Mouse (Mus musculus) neural tube, embryonic 11.5 days (tissue): ENCODE measurements around the gene Akt1s1. TPM values are rescaled to one million over a fixed set of nuclear protein-coding genes. Genes with fewer than 3 reads are reported as not detected.
A peak's percentile ranks its signal among the peaks of the same experiment; 100 is the strongest.

Experiments
- ATAC-seq: fragments of 200-750 bp; cut with Nextera tagmentation; 2 replicates; pipeline ENCODE4 v1.8.0; 2017; ENCODE audit warnings: moderate number of reproducible peaks, mild to moderate bottlenecking, moderate TSS enrichment, moderate library complexity; ENCODE audit not compliant: insufficient read depth, low FRiP score, low TSS enrichment
- DNase-seq: peaks from one replicate; pipeline ENCODE4 v3.0.0-alpha.2; 2015; ENCODE audit warnings: low spot score
- H3K27ac ChIP-seq: fragments of 300-500 bp; sonication (generic); 2 replicates; pipeline ENCODE4 v1.5.1; 2014; ENCODE audit warnings: low read depth, mild to moderate bottlenecking, low read length
- H3K27me3 ChIP-seq: fragments of 300-500 bp; sonication (generic); 2 replicates; pipeline ENCODE4 v1.6.1; 2014; ENCODE audit warnings: mild to moderate bottlenecking, low read length, mixed read lengths; ENCODE audit not compliant: control insufficient read depth, insufficient read depth
- H3K36me3 ChIP-seq: fragments of 300-500 bp; sonication (generic); 2 replicates; pipeline ENCODE4 v1.6.1; 2014; ENCODE audit warnings: mild to moderate bottlenecking, low read length, moderate library complexity, mixed read lengths; ENCODE audit not compliant: control insufficient read depth, insufficient read depth
- H3K4me1 ChIP-seq: fragments of 300-500 bp; sonication (generic); 2 replicates; pipeline ENCODE4 v1.6.1; 2014; ENCODE audit warnings: low read length, mixed read lengths; ENCODE audit not compliant: control insufficient read depth, insufficient read depth
- H3K4me2 ChIP-seq: fragments of 300-500 bp; sonication (generic); 2 replicates; pipeline ENCODE4 v1.6.1; 2014; ENCODE audit warnings: low read depth, mild to moderate bottlenecking, moderate library complexity
- H3K4me3 ChIP-seq: fragments of 300-500 bp; sonication (generic); 2 replicates; pipeline ENCODE4 v1.5.1; 2014; ENCODE audit warnings: low read depth, low read length
- H3K9ac ChIP-seq: fragments of 300-500 bp; sonication (generic); 2 replicates; pipeline ENCODE4 v1.6.1; 2014; ENCODE audit warnings: mild to moderate bottlenecking, low read length
- H3K9me3 ChIP-seq: fragments of 300-500 bp; sonication (generic); 2 replicates; pipeline ENCODE4 v1.6.1; 2016; ENCODE audit warnings: low read length; ENCODE audit not compliant: control insufficient read depth
- WGBS: fragments of 180-500 bp; shearing (Covaris S2); extraction: QIAGEN DNeasy Blood & Tissue Kit; methylation state at CpG from one replicate; pipeline ENCODE4 v1.1.7; 2014; 5-methylcytosine and 5-hydroxymethylcytosine counted together
- polyA plus RNA-seq: library from polyadenylated mRNA; unstranded; fragments of >200 nt; fragmentation: Nextera tagmentation; extraction: Ambion mirVana; gene quantifications from 2 replicates; pipeline ENCODE4 v1.2.1, GENCODE M21; 2014

The Akt1s1 gene
- polyA plus RNA-seq, 1 experiment from 2014 or later, result 37.2 TPM

DNA sequence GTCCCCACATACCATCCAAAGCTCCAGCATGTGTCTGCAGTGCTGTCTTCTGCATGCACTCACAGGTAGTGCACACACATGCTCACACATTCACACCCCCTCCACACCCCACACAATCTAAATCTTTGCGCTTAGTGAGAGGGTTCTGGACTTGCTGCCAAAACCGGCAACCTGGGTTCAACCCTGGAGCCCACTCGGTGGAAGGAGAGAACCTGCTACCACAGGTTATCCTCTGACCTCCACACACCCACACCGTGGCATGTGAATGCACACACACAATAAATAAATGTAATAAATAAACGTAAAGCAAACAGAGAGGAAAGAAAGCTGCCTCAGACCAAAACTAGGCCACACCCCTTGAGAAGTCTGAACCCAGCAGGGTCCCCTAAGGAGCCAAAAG lies 1.0 kb upstream of the Akt1s1 start:
- peaks cover 6% of the 10 kb centered on the region for H3K36me3 ChIP-seq
- no peaks in the 10 kb centered on the region for H3K9me3 ChIP-seq
- ATAC-seq (no peak), DNase-seq (no peak)
- peak overlapping the region; percentile 91 for H3K4me2 ChIP-seq
- no peak overlapping the region for H3K27ac ChIP-seq
- WGBS, result 81% methylated on average over 5 of the region's 5 CpGs
- no peaks in the 10 kb centered on the region for H3K27me3 ChIP-seq
- H3K9ac ChIP-seq, result no peak overlapping the region; the same call in 1 of the 2 replicates
- peaks cover 10% of the 10 kb centered on the region for H3K4me1 ChIP-seq
- H3K4me3 ChIP-seq, result peak overlapping the region; percentile 85

DNA sequence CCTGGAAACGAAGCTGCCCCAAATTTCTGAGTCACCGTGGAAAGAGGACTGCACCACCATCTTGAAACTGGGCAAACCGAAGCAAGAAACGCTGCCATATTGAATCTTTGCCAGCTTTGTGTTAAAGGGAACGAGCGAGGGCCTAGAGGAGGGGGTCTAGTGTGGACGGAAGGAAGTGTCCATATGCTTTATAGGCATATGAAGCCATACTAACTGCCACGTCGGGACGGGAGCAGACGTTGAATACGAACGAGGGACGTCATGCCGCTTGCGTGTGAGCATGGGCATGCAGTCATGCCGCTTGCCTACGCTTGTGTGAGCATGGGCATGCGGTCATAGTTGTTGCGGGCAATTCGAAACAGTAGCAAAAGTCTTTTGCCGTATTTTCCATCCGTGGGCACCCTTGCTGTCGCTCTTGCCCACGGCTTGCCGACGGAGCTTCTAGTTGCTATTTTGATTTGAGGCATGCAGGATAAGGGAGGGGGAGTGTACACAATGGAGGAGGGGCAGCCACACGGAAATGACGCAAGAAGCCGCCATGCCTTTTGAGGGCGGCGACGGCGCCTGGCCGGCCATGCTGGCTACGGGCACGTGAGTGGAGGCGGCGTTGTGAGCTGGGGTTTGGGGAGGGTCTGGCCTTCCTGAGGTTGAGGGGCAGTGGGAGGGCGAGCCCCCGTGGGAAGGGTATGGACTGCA lies 773 bp downstream of the Akt1s1 start:
- Histone ChIP-seq H3K9ac (peak overlapping the region; percentile 83), H3K4me2 (peak overlapping the region; percentile 91), H3K27ac (peak overlapping the region; percentile 68), H3K4me3 (peak overlapping the region; percentile 85), H3K36me3 (peaks cover 6% of the 10 kb centered on the region), H3K4me1 (peaks cover 20% of the 10 kb centered on the region), H3K27me3 (no peaks in the 10 kb centered on the region), H3K9me3 (no peaks in the 10 kb centered on the region)
- peak; percentile 93 for DNase-seq
- ATAC-seq, result peak; percentile 72
- WGBS, result under 1% methylated on average over 41 of the region's 41 CpGs

- no peaks in the 10 kb centered on the region for H3K9me3 ChIP-seq
- peak; percentile 49 for ATAC-seq
- peak; percentile 86 for DNase-seq
- peaks cover 24% of the 10 kb centered on the region for H3K4me1 ChIP-seq
- H3K4me2 ChIP-seq, result peak overlapping the region; percentile 91
- no peaks in the 10 kb centered on the region for H3K27me3 ChIP-seq
- 0% methylated on average over 33 of the region's 33 CpGs for WGBS
- peak overlapping the region; percentile 68 for H3K27ac ChIP-seq
- peaks cover 4% of the 10 kb centered on the region for H3K36me3 ChIP-seq
- peak overlapping the region; percentile 83 for H3K9ac ChIP-seq
- peak overlapping the region; percentile 85 for H3K4me3 ChIP-seq
Measured at GRCm38 (mm10) chr7:44850146-44850545, 1.4 kb downstream of the Akt1s1 start.

DNA sequence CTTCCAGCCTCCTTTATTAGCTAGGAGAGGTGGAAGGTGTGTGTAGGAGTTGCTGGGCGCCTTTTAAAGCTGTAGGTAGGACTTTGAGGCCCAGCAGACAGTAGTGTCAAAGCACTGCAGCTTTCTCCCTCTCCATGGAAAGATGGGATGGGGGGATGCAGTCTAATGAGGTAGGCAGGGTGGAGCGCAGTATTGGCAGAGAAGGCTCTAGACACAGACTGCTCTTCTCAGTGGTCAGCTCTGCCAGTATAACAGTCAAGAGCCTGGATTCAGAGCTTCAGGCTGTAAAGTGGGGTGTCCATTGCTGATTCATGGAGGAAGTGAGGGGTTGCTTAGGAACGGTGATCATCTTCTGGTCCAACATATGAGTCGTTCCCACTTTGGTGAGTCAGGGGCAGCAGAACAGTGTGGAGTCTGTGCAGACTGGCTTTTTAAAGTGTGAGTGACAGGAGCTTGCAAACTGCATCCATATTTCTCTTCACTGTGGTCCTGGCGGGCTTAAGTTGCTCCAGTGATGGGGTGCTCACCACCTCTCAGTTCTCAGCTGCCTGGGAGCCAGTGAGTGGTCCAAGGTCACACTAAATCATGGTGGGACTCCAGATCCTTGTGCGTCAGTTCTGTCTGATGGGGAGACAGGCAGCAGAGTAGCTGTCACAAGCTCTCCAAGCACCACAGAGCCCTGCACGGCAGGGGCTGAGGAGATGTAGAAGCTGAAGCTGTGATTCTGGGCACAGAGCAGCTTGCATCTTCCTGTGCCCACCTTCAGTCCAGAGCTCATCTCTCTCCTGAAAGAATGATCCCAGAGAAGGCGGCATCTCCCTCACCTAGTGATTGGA lies 2.2 kb downstream of the Akt1s1 start:
- DNase-seq, result no peak
- no peak for ATAC-seq
- no peak overlapping the region for H3K27ac ChIP-seq

DNA sequence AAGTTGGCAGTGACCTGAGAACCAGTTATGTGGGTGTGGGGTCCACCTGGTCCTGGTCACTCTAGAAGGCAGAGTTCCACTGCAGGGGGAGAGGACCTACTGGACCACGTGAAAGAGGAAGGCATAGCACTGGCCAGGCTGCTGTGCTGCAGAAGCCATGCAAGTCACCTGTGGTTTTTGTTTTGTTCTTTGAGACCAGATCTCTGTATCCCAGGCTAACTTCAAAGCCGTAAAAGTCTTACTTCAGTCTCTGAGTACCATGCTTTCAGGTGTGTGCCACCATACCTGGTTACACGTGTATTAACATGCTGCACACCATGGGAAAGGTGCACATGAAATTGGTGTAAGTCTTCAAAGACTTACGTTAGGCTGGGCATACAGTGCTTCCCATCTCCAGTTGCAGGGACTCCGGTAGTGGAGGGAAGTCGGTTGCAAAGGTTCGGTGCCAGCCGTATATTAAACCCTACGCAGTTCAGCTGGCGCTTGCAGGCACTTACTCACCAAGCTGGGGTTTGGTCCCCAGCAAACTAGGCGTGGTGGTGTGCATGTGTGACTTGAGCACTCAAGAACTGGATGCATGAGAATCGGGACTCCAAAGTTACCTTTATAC lies 2.9 kb downstream of the Akt1s1 start:
- DNase-seq, result no peak
- Histone ChIP-seq H3K4me2 (no peak overlapping the region), H3K4me3 (no peak overlapping the region), H3K9ac (no peak overlapping the region), H3K36me3 (no peaks in the 10 kb centered on the region), H3K9me3 (no peaks in the 10 kb centered on the region), H3K4me1 (peaks cover 31% of the 10 kb centered on the region), H3K27me3 (no peaks in the 10 kb centered on the region), H3K27ac (no peak overlapping the region)
- ATAC-seq, result no peak
- WGBS, result 94% methylated on average over 12 of the region's 12 CpGs

More for the DNA sequence above, 2.2 kb downstream of the Akt1s1 start:
- no peaks in the 10 kb centered on the region for H3K9me3 ChIP-seq
- peaks cover 27% of the 10 kb centered on the region for H3K4me1 ChIP-seq
- no peaks in the 10 kb centered on the region for H3K27me3 ChIP-seq
- peak overlapping the region; percentile 91 for H3K4me2 ChIP-seq
- H3K9ac ChIP-seq, result peak overlapping the region; percentile 83
- no peaks in the 10 kb centered on the region for H3K36me3 ChIP-seq
- 83% methylated on average over 8 of the region's 8 CpGs for WGBS
- peak overlapping the region; percentile 85 for H3K4me3 ChIP-seq

- DNase-seq, result no peak
Measured at GRCm38 (mm10) chr7:44852259-44853027, 3.7 kb downstream of the Akt1s1 start.

GRCm38 (mm10) chr7:44853065-44853464 lies 4.3 kb downstream of the Akt1s1 start:
- no peak overlapping the region for H3K27ac ChIP-seq
- ATAC-seq (no peak), DNase-seq (no peak)
- H3K9me3 ChIP-seq, result no peaks in the 10 kb centered on the region
- H3K4me1 ChIP-seq, result peaks cover 33% of the 10 kb centered on the region
- WGBS, result 88% methylated on average over 2 of the region's 2 CpGs
- no peak overlapping the region for H3K4me3 ChIP-seq
- no peaks in the 10 kb centered on the region for H3K27me3 ChIP-seq
- no peak overlapping the region; the same call in 1 of the 2 replicates for H3K4me2 ChIP-seq
- H3K9ac ChIP-seq, result no peak overlapping the region
- no peaks in the 10 kb centered on the region for H3K36me3 ChIP-seq

More at GRCm38 (mm10) chr7:44852259-44853027, 3.7 kb downstream of the Akt1s1 start:
- Histone ChIP-seq H3K4me2 (no peak overlapping the region), H3K9me3 (no peaks in the 10 kb centered on the region), H3K27me3 (no peaks in the 10 kb centered on the region), H3K36me3 (no peaks in the 10 kb centered on the region), H3K4me3 (no peak overlapping the region), H3K4me1 (peaks cover 32% of the 10 kb centered on the region), H3K27ac (no peak overlapping the region), H3K9ac (no peak overlapping the region)
- WGBS, result 94% methylated on average over 36 of the region's 36 CpGs
- no peak for ATAC-seq
